ENCODE assay signal across 14 mouse cellular contexts in the genomic region with DNA sequence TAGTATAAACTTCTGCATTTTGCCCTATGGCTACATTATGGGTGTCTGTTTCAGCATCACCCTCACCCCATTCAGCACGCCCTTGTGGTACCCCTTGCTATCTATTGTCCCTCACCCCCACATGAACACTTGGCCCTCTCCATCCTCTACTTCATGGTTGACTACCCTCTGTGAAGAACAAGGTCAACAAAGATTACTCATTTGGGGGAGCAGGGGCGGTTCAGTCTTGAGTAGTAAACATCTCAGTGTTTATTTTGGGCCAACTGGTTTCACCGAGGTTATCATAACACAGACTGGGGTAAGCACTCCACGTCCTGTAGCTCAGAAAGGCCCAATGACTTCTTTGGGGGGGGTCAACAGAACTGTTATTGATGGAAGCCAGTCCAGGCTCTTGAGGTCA.
"Had no signal": no experiment of that assay in that cellular context is flagged by ENCODE, and none has a peak within 500 bp of the region (broad histone marks: within the 10 kb centered on the region; RNA-seq: fewer than 3 reads in every experiment).

No protein-coding gene starts in this region.

- H3K9me3 ChIP-seq: hindbrain, embryonic 15.5 days; limb, embryonic 12.5 days; liver, embryonic 12.5 days; lung, embryonic 15.5 days; megakaryocyte, embryonic 14.5 days; midbrain, embryonic 12.5 days had no signal

- H3K27ac ChIP-seq: hindbrain, embryonic 15.5 days; limb, embryonic 12.5 days; liver, embryonic 12.5 days; lung, embryonic 15.5 days; macrophage; midbrain, embryonic 12.5 days; stomach, postnatal 0 days had no signal

- H3K4me1 ChIP-seq: hindbrain, embryonic 15.5 days; limb, embryonic 12.5 days; liver, embryonic 12.5 days; lung, embryonic 15.5 days; megakaryocyte, embryonic 14.5 days; midbrain, embryonic 12.5 days had no signal

- H3K36me3 ChIP-seq: hindbrain, embryonic 15.5 days; limb, embryonic 12.5 days; liver, embryonic 12.5 days; lung, embryonic 15.5 days; midbrain, embryonic 12.5 days had no signal

- ATAC-seq: intestine, embryonic 16.5 days; liver, embryonic 12.5 days had no signal

- H3K9ac ChIP-seq: hindbrain, embryonic 15.5 days; limb, embryonic 12.5 days; liver, embryonic 12.5 days; lung, embryonic 15.5 days; midbrain, embryonic 12.5 days had no signal

- DNase-seq: layer of hippocampus, adult 9-11 months; layer of hippocampus, postnatal 36 days; lung, postnatal 14 days; right cerebral cortex, postnatal 25 days; thymus, postnatal 4 days had no signal

- H3K4me3 ChIP-seq: hindbrain, embryonic 15.5 days; limb, embryonic 12.5 days; liver, embryonic 12.5 days; lung, embryonic 15.5 days; megakaryocyte, embryonic 14.5 days; midbrain, embryonic 12.5 days had no signal

- H3K4me2 ChIP-seq: hindbrain, embryonic 15.5 days; limb, embryonic 12.5 days; liver, embryonic 12.5 days; lung, embryonic 15.5 days; midbrain, embryonic 12.5 days had no signal

- H3K27me3 ChIP-seq: hindbrain, embryonic 15.5 days; limb, embryonic 12.5 days; liver, embryonic 12.5 days; lung, embryonic 15.5 days; megakaryocyte, embryonic 14.5 days; midbrain, embryonic 12.5 days had no signal
